Mouse (Mus musculus): ENCODE data around the gene Pth2.

- no peak for TF ChIP-seq POLR2A (IDR thresholded peaks at IDR 0.05; ENCODE audit: control insufficient read depth in 1 of 2, insufficient read depth in 1 of 2, low read depth in 1 of 2, low read length in 2 of 2, poor library complexity in 1 of 2)
- no peak for TF ChIP-seq MXI1 (IDR thresholded peaks at IDR 0.05; ENCODE audit: low read depth, low read length)
- TF ChIP-seq EP300 (IDR thresholded peaks at IDR 0.05; ENCODE audit: low read depth in 1 of 2, low read length in 2 of 2), result no peak
- no peak for TF ChIP-seq RCOR1 (IDR thresholded peaks at IDR 0.05; ENCODE audit: low read depth, low read length)
- TF ChIP-seq NELFE (IDR thresholded peaks at IDR 0.05; ENCODE audit: low read depth, low read length), result no peak
- TF ChIP-seq CTCF (IDR thresholded peaks at IDR 0.05 in 2 of 3, conservative IDR thresholded peaks at IDR 0.05 in 1 of 3; ENCODE audit: control insufficient read depth in 1 of 3, insufficient read depth in 1 of 3, low read depth in 2 of 3, low read length in 3 of 3, poor library complexity in 1 of 3, severe bottlenecking in 1 of 3), result no peak
- no peak for TF ChIP-seq MAX (IDR thresholded peaks at IDR 0.05; ENCODE audit: low read length)
Measured at GRCm38 (mm10) chr7:45148534-45149098, 32.2 kb upstream of the Pth2 start.

Data from MEL (cell line).